Mouse (Mus musculus): ENCODE data around the gene 1700020D05Rik. TPM values are rescaled to one million over a fixed set of nuclear protein-coding genes. Genes with fewer than 3 reads are reported as not detected.

The 1700020D05Rik gene
- polyA plus RNA-seq, 1 experiment from 2014 or later, result not detected

DNA sequence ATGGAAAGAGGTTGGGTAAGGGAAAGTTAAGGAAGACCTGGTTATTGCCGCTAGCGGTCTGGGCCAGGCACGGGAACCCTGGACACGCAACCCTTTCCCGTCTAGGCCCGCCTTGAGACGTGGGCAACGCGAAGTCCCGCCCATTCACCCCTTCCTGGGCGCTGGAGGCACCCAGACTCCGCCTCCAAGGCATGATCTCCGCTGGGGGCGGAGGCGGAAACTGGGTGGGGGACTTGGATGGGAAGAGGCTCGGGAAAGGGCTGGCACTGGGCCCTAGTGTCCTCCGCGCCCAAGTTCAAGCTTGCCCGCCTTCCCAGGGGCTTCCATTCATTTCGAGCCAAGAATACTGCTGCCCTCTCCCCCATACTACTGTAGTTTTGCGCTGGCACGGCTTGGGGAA is 29.9 kb downstream of the 1700020D05Rik start, which contains the start of gene Efemp2:
Gene Efemp2 (plus strand): TSS at position 235 of the 400 bp plus-strand sequence.
- under 1% methylated on average over 22 of the region's 22 CpGs for WGBS
- Histone ChIP-seq H3K27ac (ENCODE audit: low read depth, low read length) (no peak within 1 kb of the TSS), H3K4me1 (ENCODE audit: control insufficient read depth, insufficient read depth, low read length) (peaks cover 10% of the 10 kb centered on the region; the same call in 1 of the 2 replicates), H3K4me2 (ENCODE audit: low read length) (peak within 1 kb of the TSS; percentile 94), H3K9ac (ENCODE audit: low read length) (peak within 1 kb of the TSS; percentile 78), H3K4me3 (ENCODE audit: low read depth, low read length) (peak within 1 kb of the TSS; percentile 55), H3K36me3 (ENCODE audit: control insufficient read depth, insufficient read depth, low read length) (peaks cover 4% of the 10 kb centered on the region; the same call in 1 of the 2 replicates), H3K9me3 (replicated peaks; ENCODE audit: control insufficient read depth, low read length) (no peaks in the 10 kb centered on the region), H3K27me3 (replicated peaks; ENCODE audit: control insufficient read depth, insufficient read depth, low read length) (no peaks in the 10 kb centered on the region)
- peak; percentile 85 for DNase-seq (ENCODE audit: low spot score)
- peak; percentile 64 for ATAC-seq

GRCm38 (mm10) chr19:5472857-5473256 is 30.7 kb downstream of the 1700020D05Rik start:
- Histone ChIP-seq H3K36me3 (ENCODE audit: control insufficient read depth, insufficient read depth, low read length) (peaks cover 2% of the 10 kb centered on the region; the same call in 1 of the 2 replicates), H3K4me2 (ENCODE audit: low read length) (no peak overlapping the region), H3K9me3 (replicated peaks; ENCODE audit: control insufficient read depth, low read length) (no peaks in the 10 kb centered on the region), H3K27ac (ENCODE audit: low read depth, low read length) (no peak overlapping the region), H3K4me3 (ENCODE audit: low read depth, low read length) (no peak overlapping the region), H3K4me1 (ENCODE audit: control insufficient read depth, insufficient read depth, low read length) (peaks cover 10% of the 10 kb centered on the region; the same call in 1 of the 2 replicates), H3K27me3 (replicated peaks; ENCODE audit: control insufficient read depth, insufficient read depth, low read length) (no peaks in the 10 kb centered on the region), H3K9ac (ENCODE audit: low read length) (no peak overlapping the region)
- WGBS, result 77% methylated on average over 3 of the region's 3 CpGs
- DNase-seq (ENCODE audit: low spot score) (no peak), ATAC-seq (no peak)

DNA sequence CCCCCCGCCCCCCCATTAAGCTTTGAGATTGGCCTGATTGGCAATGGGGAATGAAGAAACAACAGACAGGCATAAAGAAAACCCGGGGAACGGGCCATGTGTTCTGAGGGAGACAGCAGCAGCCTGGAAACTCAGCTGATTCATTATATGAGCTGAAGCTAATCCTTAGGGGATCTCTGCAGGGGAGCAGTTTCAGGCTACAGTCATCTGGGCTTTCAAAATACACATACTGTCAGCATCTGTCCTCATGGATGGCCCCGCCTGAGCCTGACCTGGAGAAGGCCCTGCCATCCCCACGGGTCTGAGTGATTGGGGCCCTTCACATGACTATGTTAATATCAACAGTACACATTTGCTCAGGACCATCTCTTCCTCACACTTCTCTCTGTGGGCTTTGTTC is 31.7 kb downstream of the 1700020D05Rik start:
- Histone ChIP-seq H3K4me1 (ENCODE audit: control insufficient read depth, insufficient read depth, low read length) (peaks cover 10% of the 10 kb centered on the region; the same call in 1 of the 2 replicates), H3K4me2 (ENCODE audit: low read length) (no peak overlapping the region), H3K4me3 (ENCODE audit: low read depth, low read length) (no peak overlapping the region), H3K27me3 (replicated peaks; ENCODE audit: control insufficient read depth, insufficient read depth, low read length) (no peaks in the 10 kb centered on the region), H3K36me3 (ENCODE audit: control insufficient read depth, insufficient read depth, low read length) (peaks cover 12% of the 10 kb centered on the region), H3K9me3 (replicated peaks; ENCODE audit: control insufficient read depth, low read length) (no peaks in the 10 kb centered on the region), H3K9ac (ENCODE audit: low read length) (no peak overlapping the region), H3K27ac (ENCODE audit: low read depth, low read length) (no peak overlapping the region)
- WGBS, result 47% methylated on average over 5 of the region's 5 CpGs
- DNase-seq (ENCODE audit: low spot score) (no peak), ATAC-seq (no peak)

DNA sequence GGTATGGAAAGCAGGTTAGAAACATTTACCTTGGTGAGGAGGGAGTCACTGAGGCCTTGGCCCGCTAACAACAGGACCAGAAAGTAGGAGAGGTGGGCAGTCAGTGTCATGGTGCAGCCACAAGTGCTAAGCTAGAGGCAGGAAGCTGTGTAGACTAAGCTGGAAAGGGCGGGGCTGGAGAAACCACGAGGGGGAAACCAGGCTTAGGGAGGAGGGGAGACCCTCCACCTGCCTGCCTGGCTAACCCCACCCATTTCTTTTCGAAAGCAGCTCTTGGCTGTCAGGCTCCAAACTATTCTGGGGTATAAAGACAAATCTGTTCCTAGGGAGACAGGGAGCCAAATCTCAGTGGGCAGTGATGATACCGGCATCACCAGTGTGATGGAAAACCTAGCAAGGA is 35.2 kb downstream of the 1700020D05Rik start, which contains the start of gene Ctsw:
Gene Ctsw (minus strand): TSS at position 134 of the 400 bp plus-strand sequence.
- Histone ChIP-seq H3K9me3 (replicated peaks; ENCODE audit: control insufficient read depth, low read length) (no peaks in the 10 kb centered on the region), H3K27ac (ENCODE audit: low read depth, low read length) (no peak within 1 kb of the TSS), H3K4me1 (ENCODE audit: control insufficient read depth, insufficient read depth, low read length) (0 out of 2 replicates have a peak, but pooled peaks cover 4% of the 10 kb centered on the region), H3K9ac (ENCODE audit: low read length) (no peak within 1 kb of the TSS), H3K27me3 (replicated peaks; ENCODE audit: control insufficient read depth, insufficient read depth, low read length) (no peaks in the 10 kb centered on the region), H3K4me2 (ENCODE audit: low read length) (no peak within 1 kb of the TSS), H3K4me3 (ENCODE audit: low read depth, low read length) (no peak within 1 kb of the TSS), H3K36me3 (ENCODE audit: control insufficient read depth, insufficient read depth, low read length) (peaks cover 43% of the 10 kb centered on the region)
- ATAC-seq (no peak), DNase-seq (ENCODE audit: low spot score) (no peak)
- 65% methylated on average over 5 of the region's 5 CpGs for WGBS

DNA sequence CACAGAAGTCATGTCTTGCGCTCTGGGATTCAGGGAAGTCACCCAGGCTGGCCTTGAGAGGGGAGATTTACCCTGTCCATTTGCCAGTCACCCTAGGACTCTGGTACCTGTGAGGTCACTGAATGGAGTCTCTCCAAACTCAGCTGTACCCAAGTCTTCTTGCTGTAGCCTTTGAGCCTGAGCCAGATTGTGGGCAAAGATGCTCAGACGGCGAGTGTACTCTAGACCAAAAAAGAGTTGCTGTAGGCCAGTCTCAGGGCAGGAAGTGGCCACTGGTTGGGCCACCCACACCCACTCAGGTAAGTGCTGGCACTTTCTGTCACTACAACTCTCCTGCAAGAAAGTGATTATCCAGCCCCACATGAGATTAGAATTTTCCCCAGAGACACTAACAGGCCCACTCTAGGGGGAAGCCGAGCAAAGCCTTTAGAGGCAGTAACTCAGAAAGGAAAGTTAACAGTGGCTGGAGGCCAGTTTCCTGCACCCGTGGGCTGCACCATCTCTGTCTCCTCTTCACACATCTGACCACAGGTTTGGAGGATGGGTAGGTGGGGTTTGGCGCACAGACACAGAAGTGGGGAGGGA is 36.6 kb downstream of the 1700020D05Rik start:
- Histone ChIP-seq H3K4me1 (ENCODE audit: control insufficient read depth, insufficient read depth, low read length) (0 out of 2 replicates have a peak, but pooled peaks cover 4% of the 10 kb centered on the region), H3K36me3 (ENCODE audit: control insufficient read depth, insufficient read depth, low read length) (peaks cover 56% of the 10 kb centered on the region), H3K4me3 (ENCODE audit: low read depth, low read length) (no peak overlapping the region), H3K27me3 (replicated peaks; ENCODE audit: control insufficient read depth, insufficient read depth, low read length) (no peaks in the 10 kb centered on the region), H3K9me3 (replicated peaks; ENCODE audit: control insufficient read depth, low read length) (no peaks in the 10 kb centered on the region), H3K27ac (ENCODE audit: low read depth, low read length) (no peak overlapping the region), H3K9ac (ENCODE audit: low read length) (no peak overlapping the region), H3K4me2 (ENCODE audit: low read length) (no peak overlapping the region)
- 95% methylated on average over 6 of the region's 6 CpGs for WGBS
- DNase-seq (ENCODE audit: low spot score), result no peak
- no peak for ATAC-seq

DNA sequence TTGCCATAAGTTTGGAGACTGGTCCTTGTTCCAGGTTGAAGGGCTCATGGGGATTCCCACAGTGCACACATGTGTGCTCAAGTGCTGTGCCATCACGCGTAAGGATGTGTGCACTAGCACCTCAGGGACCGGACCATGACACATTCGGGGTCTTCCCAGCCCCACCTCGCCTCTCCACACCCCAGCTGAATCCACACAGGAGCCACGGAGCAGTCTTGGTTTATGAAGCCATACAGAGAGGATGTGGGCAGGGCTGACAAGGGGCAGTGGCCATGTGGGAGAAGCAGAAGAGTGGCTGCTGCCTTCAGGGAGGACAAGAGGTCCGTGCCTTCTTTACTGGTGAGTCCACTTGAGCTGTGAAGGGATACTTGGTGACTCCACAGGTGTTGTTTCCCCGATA is 38.5 kb downstream of the 1700020D05Rik start:
- 97% methylated on average over 8 of the region's 8 CpGs for WGBS
- H3K36me3 ChIP-seq (ENCODE audit: control insufficient read depth, insufficient read depth, low read length), result peaks cover 58% of the 10 kb centered on the region
- no peak for DNase-seq (ENCODE audit: low spot score)
- no peak overlapping the region for H3K4me2 ChIP-seq (ENCODE audit: low read length)
- H3K4me3 ChIP-seq (ENCODE audit: low read depth, low read length), result no peak overlapping the region
- H3K4me1 ChIP-seq (ENCODE audit: control insufficient read depth, insufficient read depth, low read length), result peaks cover 11% of the 10 kb centered on the region
- H3K9ac ChIP-seq (ENCODE audit: low read length), result no peak overlapping the region
- H3K9me3 ChIP-seq (replicated peaks; ENCODE audit: control insufficient read depth, low read length), result no peaks in the 10 kb centered on the region
- H3K27ac ChIP-seq (ENCODE audit: low read depth, low read length), result no peak overlapping the region
- ATAC-seq, result no peak
- no peaks in the 10 kb centered on the region for H3K27me3 ChIP-seq (replicated peaks; ENCODE audit: control insufficient read depth, insufficient read depth, low read length)

- peaks cover 58% of the 10 kb centered on the region for H3K36me3 ChIP-seq (ENCODE audit: control insufficient read depth, insufficient read depth, low read length)
- H3K4me2 ChIP-seq (ENCODE audit: low read length), result peak overlapping the region; percentile 47
- peak; percentile 88 for DNase-seq (ENCODE audit: low spot score)
- H3K9me3 ChIP-seq (replicated peaks; ENCODE audit: control insufficient read depth, low read length), result no peaks in the 10 kb centered on the region
- peak overlapping the region; percentile 58 for H3K9ac ChIP-seq (ENCODE audit: low read length)
- WGBS, result 41% methylated on average over 15 of the region's 15 CpGs
- H3K27me3 ChIP-seq (replicated peaks; ENCODE audit: control insufficient read depth, insufficient read depth, low read length), result no peaks in the 10 kb centered on the region
- ATAC-seq, result peak; percentile 62
- H3K4me3 ChIP-seq (ENCODE audit: low read depth, low read length), result peak overlapping the region; percentile 11
- H3K27ac ChIP-seq (ENCODE audit: low read depth, low read length), result peak overlapping the region; percentile 52; the same call in 1 of the 2 replicates
- H3K4me1 ChIP-seq (ENCODE audit: control insufficient read depth, insufficient read depth, low read length), result peaks cover 14% of the 10 kb centered on the region
Observed at GRCm38 (mm10) chr19:5463791-5464562, 39.6 kb downstream of the 1700020D05Rik start.

- DNase-seq (ENCODE audit: low spot score) (no peak), ATAC-seq (no peak)
- H3K36me3 ChIP-seq (ENCODE audit: control insufficient read depth, insufficient read depth, low read length), result peaks cover 58% of the 10 kb centered on the region
- H3K4me1 ChIP-seq (ENCODE audit: control insufficient read depth, insufficient read depth, low read length), result peaks cover 14% of the 10 kb centered on the region
- no peak overlapping the region for H3K27ac ChIP-seq (ENCODE audit: low read depth, low read length)
- no peak overlapping the region for H3K4me3 ChIP-seq (ENCODE audit: low read depth, low read length)
- WGBS, result 87% methylated on average over 9 of the region's 9 CpGs
- no peaks in the 10 kb centered on the region for H3K27me3 ChIP-seq (replicated peaks; ENCODE audit: control insufficient read depth, insufficient read depth, low read length)
- no peaks in the 10 kb centered on the region for H3K9me3 ChIP-seq (replicated peaks; ENCODE audit: control insufficient read depth, low read length)
- no peak overlapping the region for H3K9ac ChIP-seq (ENCODE audit: low read length)
- no peak overlapping the region for H3K4me2 ChIP-seq (ENCODE audit: low read length)
Observed at GRCm38 (mm10) chr19:5463212-5463611, 40.4 kb downstream of the 1700020D05Rik start.

Measured in forebrain, embryonic 14.5 days (tissue).